Mouse (Mus musculus) heart, adult 2 months (tissue): ENCODE data around the gene Adora1.
A peak's percentile ranks its signal among the peaks of the same experiment; 100 is the strongest.

ENCODE experiments used
- CTCF ChIP-seq: fragments of 200-600 bp; IDR thresholded peaks from 2 replicates; pipeline ENCODE4 v1.8.1; 2022; ENCODE audit warnings: antibody characterized with exemption, mild to moderate bottlenecking, moderate library complexity
- EP300 ChIP-seq: fragments of 200-500 bp; IDR thresholded peaks from 2 replicates; pipeline ENCODE4 v1.6.1; 2011; ENCODE audit warnings: low read depth, low read length, control low read depth; ENCODE audit not compliant: insufficient read depth

- no peak for TF ChIP-seq CTCF
- TF ChIP-seq EP300 = peak; percentile 74; the same call in 1 of the 2 replicates
Observed at GRCm38 (mm10) chr1:134231270-134231669, 4.0 kb downstream of the Adora1 start.
